Comparison of ENCODE assay signal across 7 mouse cellular contexts in the genomic region with DNA sequence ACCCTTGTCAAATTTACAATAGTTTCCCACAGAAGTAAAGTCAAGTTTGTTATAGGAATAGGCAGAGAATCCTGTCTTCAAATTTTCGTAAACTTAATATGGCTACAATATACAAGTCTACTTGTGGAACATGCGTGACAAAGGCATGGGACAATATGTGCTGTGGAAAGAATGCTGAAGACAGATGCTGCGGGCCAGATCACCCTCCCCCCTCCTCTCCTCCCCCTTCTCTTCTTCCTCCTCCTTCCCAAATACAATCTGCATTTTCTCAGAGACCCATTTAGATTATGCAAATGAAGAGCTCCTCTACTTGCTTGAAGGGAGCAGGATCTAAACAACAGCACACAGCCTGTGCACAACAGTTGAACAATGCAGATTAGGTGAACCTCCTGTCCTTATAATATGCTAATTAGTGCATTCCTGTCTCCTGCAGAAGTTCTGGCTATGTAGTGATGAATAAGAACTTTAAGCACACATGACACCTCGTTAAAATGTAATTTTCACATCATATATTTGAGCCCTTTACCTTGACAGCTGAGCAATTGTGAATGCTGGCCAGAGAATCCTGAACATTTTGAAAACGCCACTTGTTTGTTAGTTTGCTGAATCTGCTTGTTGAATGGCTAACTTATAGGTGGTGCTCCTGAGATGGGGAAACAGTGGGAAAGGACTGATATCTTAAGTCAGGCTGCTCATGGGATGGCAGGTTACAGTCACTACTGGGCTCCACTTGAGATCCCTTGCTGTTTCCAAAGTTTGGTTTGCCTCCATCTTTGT.
DNase-seq lines count a peak whose midpoint lies in the region; ATAC-seq and TF ChIP-seq lines count a peak whose summit lies in the region.

No protein-coding gene starts in this region.

- no peaks in the 10 kb centered on the region for H3K36me3 ChIP-seq in lung, embryonic 14.5 days (ENCODE audit: insufficient read depth)
- H3K36me3 ChIP-seq in forebrain, embryonic 14.5 days (ENCODE audit: control insufficient read depth, insufficient read depth, low read length), result no peaks in the 10 kb centered on the region
- H3K36me3 ChIP-seq in limb, embryonic 10.5 days, result no peaks in the 10 kb centered on the region
- no peaks in the 10 kb centered on the region for H3K36me3 ChIP-seq in neural tube, embryonic 14.5 days (ENCODE audit: control insufficient read depth, insufficient read depth, low read length)

- ATAC-seq in lung, embryonic 14.5 days (ENCODE audit: insufficient read depth), result peak; percentile 47; the same call in 1 of the 2 replicates
- peak; percentile 26; the same call in 1 of the 2 replicates for ATAC-seq in forebrain, embryonic 14.5 days
- no peak; the same call in 1 of the 2 replicates for ATAC-seq in neural tube, embryonic 14.5 days (ENCODE audit: low read depth)

- 46% methylated on average over 5 of the region's 5 CpGs for WGBS in lung, embryonic 14.5 days
- WGBS in forebrain, embryonic 14.5 days, result 19% methylated on average over 5 of the region's 5 CpGs
- WGBS in limb, embryonic 10.5 days, result 46% methylated on average over 5 of the region's 5 CpGs
- 40% methylated on average over 5 of the region's 5 CpGs for WGBS in neural tube, embryonic 14.5 days

- no peak overlapping the region for H3K9ac ChIP-seq in lung, embryonic 14.5 days
- H3K9ac ChIP-seq in forebrain, embryonic 14.5 days (ENCODE audit: low read length), result no peak overlapping the region
- no peak overlapping the region for H3K9ac ChIP-seq in neural tube, embryonic 14.5 days (replicated peaks; ENCODE audit: low read depth, low read length)

- peaks cover 4% of the 10 kb centered on the region; the same call in 1 of the 2 replicates for H3K4me1 ChIP-seq in lung, embryonic 14.5 days (ENCODE audit: insufficient read depth)
- peaks cover 14% of the 10 kb centered on the region for H3K4me1 ChIP-seq in forebrain, embryonic 14.5 days (ENCODE audit: control insufficient read depth, insufficient read depth, low read length)
- peaks cover 18% of the 10 kb centered on the region for H3K4me1 ChIP-seq in limb, embryonic 10.5 days
- peaks cover 4% of the 10 kb centered on the region; the same call in 1 of the 2 replicates for H3K4me1 ChIP-seq in neural tube, embryonic 14.5 days (ENCODE audit: control insufficient read depth, insufficient read depth, low read length)

- no peak for TF ChIP-seq CTCF in lung, embryonic 14.5 days (IDR thresholded peaks at IDR 0.05; ENCODE audit: low read depth)

- DNase-seq in lung, embryonic 14.5 days, result peak; percentile 3
- DNase-seq in lung, postnatal 10 days, result no peak
- DNase-seq in forebrain, embryonic 14.5 days (ENCODE audit: low spot score), result no peak
- no peak for DNase-seq in limb, embryonic 10.5 days (ENCODE audit: low spot score)
- no peak for DNase-seq in adrenal gland, adult 18-20 months (ENCODE audit: low spot score in 2 of 2)
- no peak for DNase-seq in ovary, adult 18-20 months (ENCODE audit: low spot score)

- no peaks in the 10 kb centered on the region for H3K27me3 ChIP-seq in lung, embryonic 14.5 days (ENCODE audit: insufficient read depth, low read length)
- no peaks in the 10 kb centered on the region for H3K27me3 ChIP-seq in forebrain, embryonic 14.5 days (replicated peaks; ENCODE audit: control insufficient read depth, insufficient read depth, low read length)
- no peaks in the 10 kb centered on the region for H3K27me3 ChIP-seq in limb, embryonic 10.5 days (ENCODE audit: low read depth, poor library complexity, severe bottlenecking)
- H3K27me3 ChIP-seq in neural tube, embryonic 14.5 days (ENCODE audit: control insufficient read depth, insufficient read depth, low read length), result no peaks in the 10 kb centered on the region

- H3K27ac ChIP-seq in lung, embryonic 14.5 days (ENCODE audit: low read depth), result no peak overlapping the region; the same call in 1 of the 2 replicates
- no peak overlapping the region for H3K27ac ChIP-seq in forebrain, embryonic 14.5 days (ENCODE audit: low read depth, low read length)
- H3K27ac ChIP-seq in limb, embryonic 10.5 days, result peak overlapping the region; percentile 46; the same call in 1 of the 2 replicates
- H3K27ac ChIP-seq in neural tube, embryonic 14.5 days (ENCODE audit: low read depth, low read length), result 0 out of 2 replicates have a peak overlapping the region, but pooled peaks have one; percentile 10

- no peaks in the 10 kb centered on the region for H3K9me3 ChIP-seq in lung, embryonic 14.5 days (ENCODE audit: low read depth, low read length)
- no peaks in the 10 kb centered on the region for H3K9me3 ChIP-seq in forebrain, embryonic 14.5 days (replicated peaks; ENCODE audit: control insufficient read depth, low read length)
- H3K9me3 ChIP-seq in limb, embryonic 10.5 days (replicated peaks), result no peaks in the 10 kb centered on the region
- H3K9me3 ChIP-seq in neural tube, embryonic 14.5 days (ENCODE audit: control insufficient read depth, low read length), result no peaks in the 10 kb centered on the region

- peak overlapping the region; percentile 28 for H3K4me2 ChIP-seq in lung, embryonic 14.5 days
- H3K4me2 ChIP-seq in forebrain, embryonic 14.5 days (ENCODE audit: low read length), result no peak overlapping the region; the same call in 1 of the 2 replicates
- peak overlapping the region; percentile 8; the same call in 1 of the 2 replicates for H3K4me2 ChIP-seq in neural tube, embryonic 14.5 days (ENCODE audit: low read depth, low read length)

- H3K4me3 ChIP-seq in lung, embryonic 14.5 days (ENCODE audit: low read depth, low read length), result no peak overlapping the region
- H3K4me3 ChIP-seq in forebrain, embryonic 14.5 days (ENCODE audit: low read depth, low read length), result no peak overlapping the region
- no peak overlapping the region for H3K4me3 ChIP-seq in limb, embryonic 10.5 days
- no peak overlapping the region for H3K4me3 ChIP-seq in neural tube, embryonic 14.5 days (ENCODE audit: low read depth, low read length)

Comparison
In these comparisons a context has a peak if more than half of its experiments do, and no peak if none do; other contexts are left out.
1. H3K27ac ChIP-seq: peak in limb, embryonic 10.5 days (single experiment) and neural tube, embryonic 14.5 days (single experiment); none in lung, embryonic 14.5 days (single experiment) and forebrain, embryonic 14.5 days (single experiment).